Mouse (Mus musculus) midbrain, embryonic 16.5 days (tissue): Measurements from ENCODE around the gene Vwc2l. TPM values are rescaled to one million over a fixed set of nuclear protein-coding genes. Genes with fewer than 3 reads are reported as not detected.

Experiments
- ATAC-seq: fragments of 200-750 bp; cut with Nextera tagmentation; 2 replicates; pipeline ENCODE4 v1.8.0; 2017; ENCODE audit warnings: moderate TSS enrichment
- H3K27ac ChIP-seq: fragments of 300-500 bp; sonication (generic); 2 replicates; pipeline ENCODE4 v1.5.1; 2014; ENCODE audit warnings: mild to moderate bottlenecking, low read length, mixed read lengths
- H3K27me3 ChIP-seq: fragments of 300-500 bp; sonication (generic); 2 replicates; pipeline ENCODE4 v1.6.1; 2014; ENCODE audit warnings: low read depth, low read length, mixed read lengths; ENCODE audit not compliant: control insufficient read depth, insufficient read depth
- H3K36me3 ChIP-seq: fragments of 300-500 bp; sonication (generic); 2 replicates; pipeline ENCODE4 v1.6.1; 2014; ENCODE audit warnings: mild to moderate bottlenecking, low read length, moderate library complexity, mixed read lengths; ENCODE audit not compliant: control insufficient read depth, insufficient read depth
- H3K4me1 ChIP-seq: fragments of 300-500 bp; sonication (generic); 2 replicates; pipeline ENCODE4 v1.6.1; 2014; ENCODE audit warnings: mild to moderate bottlenecking, low read length, mixed read lengths; ENCODE audit not compliant: control insufficient read depth, insufficient read depth
- H3K4me2 ChIP-seq: fragments of 300-500 bp; sonication (generic); 2 replicates; pipeline ENCODE4 v1.6.1; 2014; ENCODE audit warnings: mild to moderate bottlenecking, low read length, mixed read lengths
- H3K4me3 ChIP-seq: fragments of 300-500 bp; sonication (generic); 2 replicates; pipeline ENCODE4 v1.5.1; 2014; ENCODE audit warnings: low read depth, mild to moderate bottlenecking, low read length, moderate library complexity, mixed read lengths
- H3K9ac ChIP-seq: fragments of 300-500 bp; sonication (generic); 2 replicates; pipeline ENCODE4 v1.6.1; 2014; ENCODE audit warnings: low read depth, low read length, mixed read lengths
- H3K9me3 ChIP-seq: fragments of 300-500 bp; sonication (generic); replicated peaks from 2 replicates; pipeline ENCODE4 v1.6.1; 2014; ENCODE audit warnings: mild to moderate bottlenecking, low read length, mixed read lengths; ENCODE audit not compliant: control insufficient read depth, poor library complexity, severe bottlenecking
- WGBS: fragments of 180-500 bp; shearing (Covaris S2); extraction: QIAGEN DNeasy Blood & Tissue Kit; methylation state at CpG from one replicate; pipeline ENCODE4 v1.1.7; 2014; 5-methylcytosine and 5-hydroxymethylcytosine counted together
- polyA plus RNA-seq: library from polyadenylated mRNA; unstranded; fragments of >200 nt; fragmentation: Nextera tagmentation; extraction: Ambion mirVana; gene quantifications from 2 replicates; pipeline ENCODE4 v1.2.1, GENCODE M21; 2015

The Vwc2l gene
- polyA plus RNA-seq, 1 experiment from 2014 or later: 14.2 TPM

- no peaks in the 10 kb centered on the region for H3K4me1 ChIP-seq
- 85% methylated on average over 3 of the region's 3 CpGs for whole genome bisulfite sequencing
- no peak overlapping the region for H3K4me3 ChIP-seq
- H3K9ac ChIP-seq: no peak overlapping the region
- no peak overlapping the region for H3K4me2 ChIP-seq
- H3K27ac ChIP-seq: no peak overlapping the region
- H3K36me3 ChIP-seq: no peaks in the 10 kb centered on the region
- ATAC-seq: no peak
- no peaks in the 10 kb centered on the region for H3K27me3 ChIP-seq
- H3K9me3 ChIP-seq: no peaks in the 10 kb centered on the region
These were observed 77.9 kb downstream of the Vwc2l start for GRCm38 (mm10) chr1:70803401-70803800.

GRCm38 (mm10) chr1:70823111-70823510 is 97.6 kb downstream of the Vwc2l start:
- no peak overlapping the region for H3K4me3 ChIP-seq
- no peaks in the 10 kb centered on the region for H3K27me3 ChIP-seq
- WGBS: 44% methylated on average over 2 of the region's 2 CpGs
- H3K9ac ChIP-seq: no peak overlapping the region
- H3K9me3 ChIP-seq: no peaks in the 10 kb centered on the region
- ATAC-seq: no peak
- no peaks in the 10 kb centered on the region for H3K36me3 ChIP-seq
- H3K27ac ChIP-seq: no peak overlapping the region
- no peaks in the 10 kb centered on the region for H3K4me1 ChIP-seq
- no peak overlapping the region for H3K4me2 ChIP-seq

- Histone ChIP-seq H3K9me3 (no peaks in the 10 kb centered on the region), H3K9ac (no peak overlapping the region), H3K4me3 (no peak overlapping the region), H3K36me3 (no peaks in the 10 kb centered on the region), H3K4me2 (no peak overlapping the region), H3K27ac (no peak overlapping the region), H3K4me1 (no peaks in the 10 kb centered on the region), H3K27me3 (no peaks in the 10 kb centered on the region)
- 86% methylated on average over 3 of the region's 3 CpGs for WGBS
- no peak for ATAC-seq
These were observed 107.7 kb downstream of the Vwc2l start for GRCm38 (mm10) chr1:70833262-70833661.

- no peak overlapping the region for H3K4me3 ChIP-seq
- H3K9me3 ChIP-seq: no peaks in the 10 kb centered on the region
- no peak for ATAC-seq
- no peaks in the 10 kb centered on the region for H3K4me1 ChIP-seq
- H3K36me3 ChIP-seq: no peaks in the 10 kb centered on the region
- no peak overlapping the region for H3K9ac ChIP-seq
- no peak overlapping the region for H3K27ac ChIP-seq
- H3K27me3 ChIP-seq: no peaks in the 10 kb centered on the region
- no peak overlapping the region for H3K4me2 ChIP-seq
- 90% methylated on average over 7 of the region's 7 CpGs for WGBS
These were observed 116.7 kb downstream of the Vwc2l start for GRCm38 (mm10) chr1:70842222-70842621.

GRCm38 (mm10) chr1:70845276-70845675 is 119.8 kb downstream of the Vwc2l start:
- ATAC-seq: no peak
- Histone ChIP-seq H3K4me3 (no peak overlapping the region), H3K4me1 (no peaks in the 10 kb centered on the region), H3K27me3 (no peaks in the 10 kb centered on the region), H3K36me3 (no peaks in the 10 kb centered on the region), H3K9ac (no peak overlapping the region), H3K9me3 (no peaks in the 10 kb centered on the region), H3K27ac (no peak overlapping the region), H3K4me2 (no peak overlapping the region)

GRCm38 (mm10) chr1:70851633-70852390 is 126.3 kb downstream of the Vwc2l start:
- Histone ChIP-seq H3K36me3 (no peaks in the 10 kb centered on the region), H3K4me2 (peak overlapping the region; percentile 21; the same call in 1 of the 2 replicates), H3K9me3 (no peaks in the 10 kb centered on the region), H3K27ac (no peak overlapping the region), H3K4me3 (no peak overlapping the region), H3K9ac (no peak overlapping the region), H3K27me3 (no peaks in the 10 kb centered on the region), H3K4me1 (peaks cover 3% of the 10 kb centered on the region; the same call in 1 of the 2 replicates)
- ATAC-seq: peak; percentile 66
- 51% methylated on average over 12 of the region's 12 CpGs for WGBS

GRCm38 (mm10) chr1:70853446-70853845 is 127.9 kb downstream of the Vwc2l start:
- no peak for ATAC-seq
- H3K9ac ChIP-seq: no peak overlapping the region
- H3K9me3 ChIP-seq: no peaks in the 10 kb centered on the region
- peaks cover 3% of the 10 kb centered on the region; the same call in 1 of the 2 replicates for H3K4me1 ChIP-seq
- no peak overlapping the region for H3K4me2 ChIP-seq
- 73% methylated on average over 11 of the region's 11 CpGs for WGBS
- no peak overlapping the region for H3K4me3 ChIP-seq
- no peak overlapping the region for H3K27ac ChIP-seq
- H3K36me3 ChIP-seq: no peaks in the 10 kb centered on the region
- no peaks in the 10 kb centered on the region for H3K27me3 ChIP-seq

- H3K27ac ChIP-seq: no peak overlapping the region
- ATAC-seq: no peak
- 65% methylated on average over 5 of the region's 5 CpGs for whole genome bisulfite sequencing
- H3K9me3 ChIP-seq: no peaks in the 10 kb centered on the region
- H3K36me3 ChIP-seq: no peaks in the 10 kb centered on the region
- peaks cover 3% of the 10 kb centered on the region; the same call in 1 of the 2 replicates for H3K4me1 ChIP-seq
- H3K27me3 ChIP-seq: no peaks in the 10 kb centered on the region
- no peak overlapping the region for H3K4me3 ChIP-seq
- H3K4me2 ChIP-seq: no peak overlapping the region
- H3K9ac ChIP-seq: no peak overlapping the region
These were observed 130.4 kb downstream of the Vwc2l start for GRCm38 (mm10) chr1:70855912-70856311.

GRCm38 (mm10) chr1:70861672-70862071 is 136.2 kb downstream of the Vwc2l start:
- Histone ChIP-seq H3K27ac (no peak overlapping the region), H3K9ac (no peak overlapping the region), H3K9me3 (no peaks in the 10 kb centered on the region), H3K36me3 (no peaks in the 10 kb centered on the region), H3K4me3 (no peak overlapping the region), H3K4me2 (no peak overlapping the region), H3K4me1 (no peaks in the 10 kb centered on the region), H3K27me3 (no peaks in the 10 kb centered on the region)
- 25% methylated on average over 2 of the region's 2 CpGs for WGBS
- ATAC-seq: no peak
